Comparison of ENCODE assay signal across 10 mouse cellular contexts in genomic region chr17:45681588-45681987, GRCm38 (mm10). TPM values are rescaled to one million over a fixed set of nuclear protein-coding genes. Genes with fewer than 3 reads are reported as not detected.
DNase-seq lines count a peak whose midpoint lies in the region; TF ChIP-seq lines count a peak whose summit lies in the region.
"Had no signal": no experiment of that assay in that cellular context is flagged by ENCODE, and none has a peak within 500 bp of the region (broad histone marks: within the 10 kb centered on the region; RNA-seq: fewer than 3 reads in every experiment).

No protein-coding gene starts in this region.

- no peak overlapping the region for H3K27ac ChIP-seq in kidney, adult 2 months (ENCODE audit: insufficient read depth, low read depth, low read length)
- H3K27ac ChIP-seq: liver, embryonic 15.5 days had no signal

- H3K27me3 ChIP-seq in kidney, adult 2 months (replicated peaks; ENCODE audit: control insufficient read depth, insufficient read depth, low read length) = no peaks in the 10 kb centered on the region
- H3K27me3 ChIP-seq: neural tube, embryonic 12.5 days had no signal

- no peak overlapping the region for H3K4me3 ChIP-seq in kidney, adult 2 months (ENCODE audit: insufficient read depth, low read depth, low read length)
- H3K4me3 ChIP-seq: liver, embryonic 15.5 days; neural tube, embryonic 12.5 days had no signal

- no peaks in the 10 kb centered on the region for H3K4me1 ChIP-seq in kidney, adult 2 months (ENCODE audit: control insufficient read depth, insufficient read depth, low read length)

- peak; percentile 40 for TF ChIP-seq CTCF in kidney, adult 2 months (conservative IDR thresholded peaks at IDR 0.05; ENCODE audit: insufficient read depth, insufficient read length, low read depth, low read length)

- WGBS in kidney, adult 2 months = 100% methylated on average over 1 of the region's 1 CpGs

- H3K36me3 ChIP-seq in kidney, adult 2 months (ENCODE audit: control insufficient read depth, insufficient read depth, low read length) = no peaks in the 10 kb centered on the region

- TF ChIP-seq POLR2A in kidney, adult 2 months (IDR thresholded peaks at IDR 0.05; ENCODE audit: low read depth, low read length) = no peak

- no peak for DNase-seq in kidney, adult 2 months
- no peak for DNase-seq in kidney, adult 8-10 months
- peak; percentile 53 for DNase-seq in right cerebral cortex, postnatal 4 days
- DNase-seq in right cerebral cortex, adult 2 months (ENCODE audit: low spot score in 2 of 2) = no peak
- peak; percentile 78 for DNase-seq in R1 (ENCODE audit: low read depth, low spot score)
- peak; percentile 45 for DNase-seq in retina, postnatal 1 day
- no peak for DNase-seq in Muller cell, postnatal 12 days (ENCODE audit: inconsistent ontology term)
- DNase-seq in urinary bladder, postnatal 36 days (ENCODE audit: low spot score in 2 of 2) = no peak

RNA-seq across cellular contexts. Expression of gene Mrpl14, which starts 4.5 kb away (rescaled TPM):
- polyA plus RNA-seq in kidney, adult 2 months (2012; rRNA removed) = 168 and 199 TPM in 2 replicates

RNA-seq across cellular contexts. Expression of gene Tmem63b, which starts 5.1 kb away (rescaled TPM):
- 77.9 and 90.1 TPM in 2 replicates for polyA plus RNA-seq in kidney, adult 2 months (2012; rRNA removed)

RNA-seq across cellular contexts. Expression of gene Capn11, which starts 22.5 kb away (rescaled TPM):
- polyA plus RNA-seq in kidney, adult 2 months (2012; rRNA removed) = 0.04 and 0.16 TPM in 2 replicates

RNA-seq across cellular contexts. Expression of gene 1600014C23Rik, which starts 52.1 kb away (rescaled TPM):
- polyA plus RNA-seq in kidney, adult 2 months (2012; rRNA removed) = not detected in 2 replicates
- polyA plus RNA-seq: liver, embryonic 15.5 days; neural tube, embryonic 12.5 days had no signal

Comparison
In these comparisons a context has a peak if more than half of its experiments do, and no peak if none do; other contexts are left out.
1. DNase-seq: peak in right cerebral cortex, postnatal 4 days (single experiment), R1 (single experiment) and retina, postnatal 1 day (single experiment); none in kidney, adult 2 months (single experiment), kidney, adult 8-10 months (0 of 2), right cerebral cortex, adult 2 months (0 of 2), Muller cell, postnatal 12 days (single experiment) and urinary bladder, postnatal 36 days (0 of 2).